In genomic region chr15:31207346-31208093, GRCm38 (mm10) we compare ENCODE assay signal across 11 mouse cellular contexts. TPM values are rescaled to one million over a fixed set of nuclear protein-coding genes. Genes with fewer than 3 reads are reported as not detected.
DNase-seq lines count a peak whose midpoint lies in the region; ATAC-seq and TF ChIP-seq lines count a peak whose summit lies in the region.
"Had no signal": no experiment of that assay in that cellular context is flagged by ENCODE, and none has a peak within 500 bp of the region (broad histone marks: within the 10 kb centered on the region; RNA-seq: fewer than 3 reads in every experiment).

No protein-coding gene starts in this region.

- H3K4me3 ChIP-seq in forebrain, embryonic 15.5 days, result no peak overlapping the region
- no peak overlapping the region for H3K4me3 ChIP-seq in forebrain, embryonic 13.5 days
- no peak overlapping the region for H3K4me3 ChIP-seq in midbrain, postnatal 0 days (ENCODE audit: low read depth, low read length)
- no peak overlapping the region for H3K4me3 ChIP-seq in midbrain, embryonic 11.5 days (ENCODE audit: low read depth, low read length)
- H3K4me3 ChIP-seq in hindbrain, postnatal 0 days (ENCODE audit: low read length), result no peak overlapping the region
- H3K4me3 ChIP-seq: embryonic facial prominence, embryonic 15.5 days; lung, embryonic 15.5 days had no signal

- ATAC-seq in forebrain, embryonic 15.5 days (replicated peaks), result 0 out of 2 replicates have a peak, but pooled peaks have one; percentile 64
- ATAC-seq in forebrain, embryonic 13.5 days, result no peak
- 0 out of 2 replicates have a peak, but pooled peaks have one; percentile 34 for ATAC-seq in midbrain, postnatal 0 days (ENCODE audit: low FRiP score)
- ATAC-seq in midbrain, embryonic 11.5 days (ENCODE audit: low FRiP score), result no peak
- ATAC-seq in hindbrain, postnatal 0 days, result peak; percentile 95

- DNase-seq in midbrain, postnatal 0 days (ENCODE audit: low spot score), result peak; percentile 82
- no peak for DNase-seq in midbrain, embryonic 11.5 days (ENCODE audit: low spot score, missing footprints)
- DNase-seq in hindbrain, postnatal 0 days (ENCODE audit: low spot score), result peak; percentile 83
- peak; percentile 66 for DNase-seq in retina, embryonic 14.5 days (ENCODE audit: low spot score)
- no peak for DNase-seq in frontal cortex, postnatal 25 days (ENCODE audit: low spot score in 2 of 2)
- no peak for DNase-seq in frontal cortex, postnatal 14 days (ENCODE audit: low spot score in 2 of 2)
- DNase-seq: thymus, adult 2 months had no signal

- H3K9ac ChIP-seq in forebrain, embryonic 15.5 days (replicated peaks), result no peak overlapping the region
- no peak overlapping the region for H3K9ac ChIP-seq in forebrain, embryonic 13.5 days
- no peak overlapping the region for H3K9ac ChIP-seq in midbrain, postnatal 0 days (replicated peaks; ENCODE audit: low read length, poor library complexity, severe bottlenecking)
- no peak overlapping the region for H3K9ac ChIP-seq in midbrain, embryonic 11.5 days (ENCODE audit: low read length)
- no peak overlapping the region for H3K9ac ChIP-seq in hindbrain, postnatal 0 days (replicated peaks; ENCODE audit: low read length)
- H3K9ac ChIP-seq: embryonic facial prominence, embryonic 15.5 days; lung, embryonic 15.5 days had no signal

- no peak overlapping the region for H3K4me2 ChIP-seq in forebrain, embryonic 15.5 days (replicated peaks)
- no peak overlapping the region for H3K4me2 ChIP-seq in forebrain, embryonic 13.5 days
- no peak overlapping the region for H3K4me2 ChIP-seq in midbrain, postnatal 0 days (ENCODE audit: low read depth, low read length, poor library complexity, severe bottlenecking)
- no peak overlapping the region for H3K4me2 ChIP-seq in midbrain, embryonic 11.5 days
- H3K4me2 ChIP-seq in hindbrain, postnatal 0 days (ENCODE audit: low read depth, low read length), result no peak overlapping the region
- H3K4me2 ChIP-seq: embryonic facial prominence, embryonic 15.5 days; lung, embryonic 15.5 days had no signal

- no peaks in the 10 kb centered on the region for H3K4me1 ChIP-seq in forebrain, embryonic 15.5 days
- H3K4me1 ChIP-seq in forebrain, embryonic 13.5 days, result no peaks in the 10 kb centered on the region; the same call in 1 of the 2 replicates
- H3K4me1 ChIP-seq in midbrain, postnatal 0 days (ENCODE audit: insufficient read depth, low read length), result no peaks in the 10 kb centered on the region
- H3K4me1 ChIP-seq in midbrain, embryonic 11.5 days (ENCODE audit: control insufficient read depth, insufficient read depth, low read length), result no peaks in the 10 kb centered on the region
- no peaks in the 10 kb centered on the region for H3K4me1 ChIP-seq in hindbrain, postnatal 0 days (ENCODE audit: insufficient read depth, low read length)
- H3K4me1 ChIP-seq: embryonic facial prominence, embryonic 15.5 days had no signal

- no peaks in the 10 kb centered on the region for H3K36me3 ChIP-seq in forebrain, embryonic 15.5 days
- H3K36me3 ChIP-seq in forebrain, embryonic 13.5 days (ENCODE audit: poor library complexity, severe bottlenecking), result no peaks in the 10 kb centered on the region
- no peaks in the 10 kb centered on the region for H3K36me3 ChIP-seq in midbrain, postnatal 0 days (ENCODE audit: insufficient read depth, low read length)
- H3K36me3 ChIP-seq in midbrain, embryonic 11.5 days (ENCODE audit: control insufficient read depth, insufficient read depth, low read length), result no peaks in the 10 kb centered on the region
- H3K36me3 ChIP-seq in hindbrain, postnatal 0 days (ENCODE audit: insufficient read depth, low read length), result no peaks in the 10 kb centered on the region
- H3K36me3 ChIP-seq: embryonic facial prominence, embryonic 15.5 days; lung, embryonic 15.5 days had no signal

- no peak for TF ChIP-seq CTCF in midbrain, postnatal 0 days (IDR thresholded peaks at IDR 0.05)
- no peak for TF ChIP-seq CTCF in hindbrain, postnatal 0 days (IDR thresholded peaks at IDR 0.05; ENCODE audit: low read depth)

- no peaks in the 10 kb centered on the region for H3K27me3 ChIP-seq in forebrain, embryonic 15.5 days
- no peaks in the 10 kb centered on the region for H3K27me3 ChIP-seq in forebrain, embryonic 13.5 days
- H3K27me3 ChIP-seq in midbrain, postnatal 0 days (ENCODE audit: insufficient read depth, low read length), result no peaks in the 10 kb centered on the region
- no peaks in the 10 kb centered on the region for H3K27me3 ChIP-seq in midbrain, embryonic 11.5 days (ENCODE audit: control insufficient read depth, insufficient read depth, low read length)
- no peaks in the 10 kb centered on the region for H3K27me3 ChIP-seq in hindbrain, postnatal 0 days (ENCODE audit: insufficient read depth, low read length)
- H3K27me3 ChIP-seq: embryonic facial prominence, embryonic 15.5 days; lung, embryonic 15.5 days had no signal

- peak overlapping the region; percentile 3; the same call in 1 of the 2 replicates for H3K27ac ChIP-seq in forebrain, embryonic 15.5 days (replicated peaks)
- no peak overlapping the region for H3K27ac ChIP-seq in forebrain, embryonic 13.5 days
- no peak overlapping the region for H3K27ac ChIP-seq in midbrain, postnatal 0 days (ENCODE audit: low read depth, low read length)
- H3K27ac ChIP-seq in midbrain, embryonic 11.5 days (ENCODE audit: low read depth, low read length), result no peak overlapping the region
- no peak overlapping the region for H3K27ac ChIP-seq in hindbrain, postnatal 0 days
- H3K27ac ChIP-seq: embryonic facial prominence, embryonic 15.5 days; lung, embryonic 15.5 days had no signal

- WGBS in forebrain, embryonic 15.5 days, result 70% methylated on average over 9 of the region's 9 CpGs
- 82% methylated on average over 9 of the region's 9 CpGs for WGBS in forebrain, embryonic 13.5 days
- 68% methylated on average over 9 of the region's 9 CpGs for WGBS in midbrain, postnatal 0 days
- 81% methylated on average over 9 of the region's 9 CpGs for WGBS in midbrain, embryonic 11.5 days
- WGBS in hindbrain, postnatal 0 days, result 40% methylated on average over 9 of the region's 9 CpGs

- no peaks in the 10 kb centered on the region for H3K9me3 ChIP-seq in forebrain, embryonic 15.5 days
- H3K9me3 ChIP-seq in forebrain, embryonic 13.5 days (replicated peaks), result no peaks in the 10 kb centered on the region
- no peaks in the 10 kb centered on the region for H3K9me3 ChIP-seq in midbrain, postnatal 0 days (ENCODE audit: low read length)
- no peaks in the 10 kb centered on the region for H3K9me3 ChIP-seq in midbrain, embryonic 11.5 days (ENCODE audit: control insufficient read depth, low read length)
- H3K9me3 ChIP-seq in hindbrain, postnatal 0 days (ENCODE audit: low read length), result no peaks in the 10 kb centered on the region
- H3K9me3 ChIP-seq: embryonic facial prominence, embryonic 15.5 days; lung, embryonic 15.5 days had no signal

RNA-seq across cellular contexts. Expression of gene Dap, which starts 16.6 kb away (rescaled TPM):
- 18.7 and 19.7 TPM in 2 replicates for polyA plus RNA-seq in forebrain, embryonic 15.5 days (2015; fragmentation: Nextera tagmentation; extraction: Ambion mirVana)
- polyA plus RNA-seq in forebrain, embryonic 13.5 days (2015; fragmentation: Nextera tagmentation; extraction: Ambion mirVana), result 23.3 and 23.8 TPM in 2 replicates
- total RNA-seq in midbrain, postnatal 0 days (2014; rRNA removed), result 14.8 and 22.1 TPM in 2 replicates
- 26.1 and 28.2 TPM in 2 replicates for polyA plus RNA-seq in midbrain, postnatal 0 days (2015; fragmentation: Nextera tagmentation; extraction: Ambion mirVana)
- 36.0 and 40.3 TPM in 2 replicates for polyA plus RNA-seq in midbrain, embryonic 11.5 days (2014; fragmentation: Nextera tagmentation; extraction: Ambion mirVana)
- total RNA-seq in hindbrain, postnatal 0 days (2014; rRNA removed), result 17.6 and 39.0 TPM in 2 replicates
- polyA plus RNA-seq in hindbrain, postnatal 0 days (2015; fragmentation: Nextera tagmentation; extraction: Ambion mirVana), result 26.5 and 29.5 TPM in 2 replicates

Comparison
In these comparisons a context has a peak if more than half of its experiments do, and no peak if none do; other contexts are left out.
1. ATAC-seq: peak in forebrain, embryonic 15.5 days (single experiment), midbrain, postnatal 0 days (single experiment) and hindbrain, postnatal 0 days (single experiment); none in forebrain, embryonic 13.5 days (single experiment) and midbrain, embryonic 11.5 days (single experiment).
2. DNase-seq: peak in midbrain, postnatal 0 days (single experiment), hindbrain, postnatal 0 days (single experiment) and retina, embryonic 14.5 days (single experiment); none in midbrain, embryonic 11.5 days (single experiment), frontal cortex, postnatal 25 days (0 of 2) and frontal cortex, postnatal 14 days (0 of 2).